Mouse (Mus musculus) C3H10T1/2 (cell line): ENCODE data around the gene Cox7b. TPM values are rescaled to one million over a fixed set of nuclear protein-coding genes. Genes with fewer than 3 reads are reported as not detected.

ENCODE experiments used
- polyA plus RNA-seq, 2 experiments: library from polyadenylated mRNA; unstranded; fragments of >200 nt; fragmentation: generic; extraction: Trizol; gene quantifications; one replicate each; pipeline ENCODE4 v1.2.1; 2012; ENCODE audit warnings: missing spikeins in 2 of 2

Cox7b gene
- 100 to 1,000 TPM in 1 of 2 experiments, 10 to 100 TPM in 1; 22.2 to 227 TPM for polyA plus RNA-seq

DNA sequence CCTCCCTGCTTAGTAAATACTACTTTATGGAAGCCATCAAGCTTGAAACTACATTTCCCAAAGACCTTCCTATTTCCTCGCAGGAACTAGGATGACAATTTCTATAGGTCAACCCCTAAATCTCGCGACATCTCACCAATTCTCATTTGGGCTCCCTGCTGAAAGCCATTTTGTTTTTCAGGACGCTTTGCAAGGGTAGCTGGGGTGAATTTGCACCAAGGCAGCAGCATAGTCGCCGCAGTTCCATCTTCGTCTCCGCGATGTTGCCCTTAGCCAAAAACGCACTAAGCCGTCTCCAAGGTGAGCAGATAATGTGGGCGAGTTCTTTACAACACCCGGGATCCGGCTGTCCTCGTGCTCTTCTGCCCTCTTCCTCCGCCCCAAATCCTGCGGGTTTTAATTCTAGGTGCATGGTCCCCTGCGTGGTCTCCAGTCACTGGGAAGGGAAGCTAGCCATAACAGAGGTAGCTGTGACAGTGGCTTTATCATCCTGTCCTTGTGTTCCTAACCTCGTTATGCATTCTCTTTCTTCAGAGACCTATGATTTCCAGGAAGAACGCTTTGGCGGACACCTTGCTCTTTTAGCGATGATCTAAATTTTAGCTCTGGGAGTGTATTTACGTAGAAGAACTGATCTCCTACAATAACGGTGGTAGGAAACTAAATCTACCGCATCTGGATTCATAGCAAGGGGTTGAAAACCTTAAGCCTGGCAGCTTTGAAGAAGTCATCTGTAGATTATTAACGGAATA lies at the start of gene Cox7b:
TSS of gene Cox7b (plus strand) at position 130 of the 752 bp plus-strand sequence.

GRCm38 (mm10) chrX:106011465-106012159 lies 3.9 kb upstream of the Cox7b start, which contains the start of gene Magt1:
Gene Magt1 (minus strand): TSS chrX:106011906.

DNA sequence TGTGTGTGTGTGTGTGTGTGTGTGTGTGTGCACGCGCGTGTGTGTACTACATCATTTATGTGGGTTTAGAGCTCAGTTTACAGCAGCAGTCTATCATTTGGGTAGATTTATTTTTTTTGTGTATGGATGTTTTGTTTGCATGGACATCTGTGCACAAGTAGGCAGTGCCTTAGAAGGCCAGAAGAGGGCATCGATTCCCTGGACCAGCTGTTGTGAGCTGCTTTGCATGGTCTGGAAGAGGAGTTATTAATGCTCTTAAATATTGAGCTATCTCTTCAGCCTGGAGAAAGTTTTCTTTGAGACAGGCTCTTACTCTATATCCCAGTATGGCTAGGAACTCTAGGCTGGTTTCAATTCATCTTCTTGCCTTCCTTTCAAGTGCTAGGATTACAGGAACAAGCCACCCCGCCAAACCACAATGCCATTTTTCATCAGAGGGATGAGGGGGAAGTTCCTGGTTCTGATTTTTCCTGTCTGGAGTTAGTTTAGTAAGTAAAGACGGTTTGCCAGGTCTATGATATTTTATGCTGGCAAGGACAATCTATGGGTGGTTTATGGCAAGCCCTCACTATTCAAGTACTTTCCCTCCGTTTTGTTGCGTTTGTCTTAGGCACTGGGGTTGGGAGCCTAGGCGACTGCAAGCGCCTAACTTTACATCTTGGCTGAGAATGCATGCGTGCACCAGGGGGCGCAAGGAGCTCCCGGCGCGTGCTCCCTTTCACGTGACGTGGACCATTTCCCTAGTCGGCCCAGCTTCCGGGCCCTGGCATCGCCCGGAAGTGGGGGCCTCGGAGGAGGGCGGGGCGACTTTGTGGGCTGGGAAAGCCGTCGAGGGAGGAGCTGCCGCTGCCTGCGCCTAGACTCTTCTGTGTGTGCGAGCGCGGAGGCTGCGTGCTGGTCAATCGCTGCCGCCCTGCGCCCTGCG lies 11.2 kb downstream of the Cox7b start, which contains the start of gene Atp7a:
TSS of gene Atp7a (plus strand) at position 859 of the 925 bp plus-strand sequence.

Other genes starting within 250 kb of the Cox7b start
- gene Atrx, start 86.3 kb upstream of the Cox7b start, polyA plus RNA-seq, result 1 to 10 TPM in 1 of 2 experiments, under 1 TPM in 1; 0.92 to 6.4 TPM
- gene Magt1, start 3.8 kb upstream of the Cox7b start, polyA plus RNA-seq, result 1 to 10 TPM; 1.7 to 8.5 TPM
- 1 to 10 TPM in 1 of 2 experiments, under 1 TPM in 1; 0.08 to 1.4 TPM for gene Atp7a, start 11.6 kb downstream of the Cox7b start, polyA plus RNA-seq
- under 1 TPM in 1 of 2 experiments, not detected in 1; 0.02 TPM for gene Tlr13, start 127.5 kb downstream of the Cox7b start, polyA plus RNA-seq
- gene Pgk1, start 171.4 kb downstream of the Cox7b start, polyA plus RNA-seq, result 100 to 1,000 TPM; 363 to 642 TPM
- gene Taf9b, start 205.5 kb downstream of the Cox7b start, polyA plus RNA-seq, result 1 to 10 TPM in 1 of 2 experiments, under 1 TPM in 1; 0.29 to 1.2 TPM
- gene Fnd3c2, start 239.7 kb downstream of the Cox7b start, polyA plus RNA-seq, result not detected